Mouse (Mus musculus): ENCODE results near the gene Rhot1.

- TF ChIP-seq CTCF (IDR thresholded peaks at IDR 0.05; ENCODE audit: control insufficient read depth, insufficient read depth, insufficient read length) (no peak), USF1 (IDR thresholded peaks at IDR 0.05; ENCODE audit: low read depth) (no peak), MAX (IDR thresholded peaks at IDR 0.05) (no peak), MYOD1 (IDR thresholded peaks at IDR 0.05; ENCODE audit: control insufficient read depth, insufficient read length, low read depth) (no peak), MYOG (IDR thresholded peaks at IDR 0.05; ENCODE audit: control insufficient read depth, extremely low read depth, insufficient read length) (no peak), CEBPB (IDR thresholded peaks at IDR 0.05; ENCODE audit: low read depth) (no peak), FOSL1 (IDR thresholded peaks at IDR 0.05; ENCODE audit: insufficient read depth, low read length, poor library complexity, severe bottlenecking) (no peak)
These were observed 47.8 kb upstream of the Rhot1 start for GRCm38 (mm10) chr11:80161041-80161440.
